Mouse (Mus musculus) ES-Bruce4 (cell line): ENCODE data around the gene Cd52.

Experiments used
- CTCF ChIP-seq: IDR thresholded peaks from one replicate; pipeline ENCODE4 v1.8.1; 2011; ENCODE audit warnings: low read depth, low read length
- EP300 ChIP-seq: IDR thresholded peaks from 2 replicates; pipeline ENCODE4 v1.6.1; 2011; ENCODE audit warnings: low read depth, low read length; ENCODE audit not compliant: insufficient read depth
- POLR2A ChIP-seq: IDR thresholded peaks from one replicate; pipeline ENCODE4 v1.8.1; 2011; ENCODE audit warnings: low read length; ENCODE audit not compliant: insufficient read depth

GRCm38 (mm10) chr4:134115215-134116144, 20.6 kb upstream of the Cd52 start:
- peak; percentile 99 for TF ChIP-seq EP300
- peak; percentile 18 for TF ChIP-seq CTCF
- TF ChIP-seq POLR2A = no peak
